Mouse (Mus musculus) cerebellum, adult 2 months (tissue): ENCODE results near the gene Abcg1. TPM values are rescaled to one million over a fixed set of nuclear protein-coding genes. Genes with fewer than 3 reads are reported as not detected.

Experiments
- DNase-seq, 2 experiments: peaks; one replicate each; pipeline ENCODE4 v3.0.0; 2021
- H3K27ac ChIP-seq: fragments of 200-500 bp; 2 replicates; pipeline ENCODE4 v1.5.1; 2012; ENCODE audit warnings: low read length, control low read depth, inconsistent platforms; ENCODE audit not compliant: insufficient read depth
- H3K27me3 ChIP-seq: fragments of 200-500 bp; 2 replicates; pipeline ENCODE4 v1.6.1; 2012; ENCODE audit warnings: inconsistent platforms, mild to moderate bottlenecking, low read length, moderate library complexity; ENCODE audit not compliant: control insufficient read depth, insufficient read depth
- H3K4me1 ChIP-seq: fragments of 200-500 bp; 2 replicates; pipeline ENCODE4 v1.6.1; 2011; ENCODE audit warnings: low read length; ENCODE audit not compliant: control insufficient read depth, insufficient read depth
- H3K4me3 ChIP-seq: fragments of 200-500 bp; replicated peaks from 2 replicates; pipeline ENCODE3; 2011; ENCODE audit warnings: mild to moderate bottlenecking, low read depth, low read length, control low read depth; ENCODE audit not compliant: insufficient read depth
- CTCF ChIP-seq: fragments of 200-500 bp; IDR thresholded peaks from 2 replicates; pipeline ENCODE4 v1.5.1; 2011; ENCODE audit warnings: low read depth, mild to moderate bottlenecking, control low read depth, low read length, moderate library complexity, borderline replicate concordance; ENCODE audit not compliant: insufficient read depth
- POLR2A ChIP-seq: fragments of 200-500 bp; IDR thresholded peaks from 2 replicates; pipeline ENCODE4 v1.6.1; 2011; ENCODE audit warnings: low read length, control low read depth, borderline replicate concordance; ENCODE audit not compliant: insufficient read depth
- WGBS: fragments of 180-500 bp; shearing (Covaris S2); methylation state at CpG from one replicate; pipeline ENCODE4 v1.1.7; 2018; 5-methylcytosine and 5-hydroxymethylcytosine counted together
- polyA plus RNA-seq: library from polyadenylated mRNA; depleted of rRNA; stranded (reverse); fragments of >200 nt; gene quantifications from 2 replicates; pipeline ENCODE4 v1.2.3, GENCODE M21; 2012

Gene Abcg1
- polyA plus RNA-seq, 1 experiment, result 41.4 TPM

- Histone ChIP-seq H3K27me3 (no peaks in the 10 kb centered on the region), H3K27ac (no peak overlapping the region), H3K4me1 (peaks cover 40% of the 10 kb centered on the region), H3K4me3 (no peak overlapping the region)
- TF ChIP-seq CTCF (no peak), POLR2A (no peak)
- 84% methylated on average over 6 of the region's 6 CpGs for WGBS
- DNase-seq, result peak in 1 of 2 experiments; percentile 1
Measured at GRCm38 (mm10) chr17:31069121-31069520, 11.6 kb downstream of the Abcg1 start.

- Histone ChIP-seq H3K27ac (no peak overlapping the region), H3K4me1 (peaks cover 40% of the 10 kb centered on the region), H3K4me3 (no peak overlapping the region), H3K27me3 (no peaks in the 10 kb centered on the region)
- TF ChIP-seq CTCF, result no peak
- no peak for TF ChIP-seq POLR2A
- WGBS, result 85% methylated on average over 4 of the region's 4 CpGs
- peak; percentile 3 to 6 for DNase-seq
Measured at GRCm38 (mm10) chr17:31069845-31070244, 12.4 kb downstream of the Abcg1 start.

- no peak for TF ChIP-seq CTCF
- no peak for TF ChIP-seq POLR2A
- 38% methylated on average over 6 of the region's 6 CpGs for WGBS
- peak overlapping the region; percentile 76 for H3K27ac ChIP-seq
- DNase-seq, result peak in 1 of 2 experiments; percentile 14
- no peaks in the 10 kb centered on the region for H3K27me3 ChIP-seq
- peaks cover 41% of the 10 kb centered on the region for H3K4me1 ChIP-seq
- H3K4me3 ChIP-seq, result no peak overlapping the region
Measured at GRCm38 (mm10) chr17:31070403-31071185, 13.1 kb downstream of the Abcg1 start.

GRCm38 (mm10) chr17:31071421-31072301 is 14.2 kb downstream of the Abcg1 start:
- Histone ChIP-seq H3K27me3 (no peaks in the 10 kb centered on the region), H3K4me1 (peaks cover 41% of the 10 kb centered on the region), H3K4me3 (no peak overlapping the region), H3K27ac (peak overlapping the region; percentile 51; the same call in 1 of the 2 replicates)
- TF ChIP-seq POLR2A (no peak), CTCF (no peak)
- DNase-seq, result peak; percentile 73 to 79
- WGBS, result 20% methylated on average over 18 of the region's 18 CpGs

GRCm38 (mm10) chr17:31072872-31073271 is 15.4 kb downstream of the Abcg1 start:
- TF ChIP-seq POLR2A (no peak), CTCF (no peak)
- no peak for DNase-seq
- WGBS, result 70% methylated on average over 4 of the region's 4 CpGs
- no peaks in the 10 kb centered on the region for H3K27me3 ChIP-seq
- H3K4me1 ChIP-seq, result peaks cover 39% of the 10 kb centered on the region
- peak overlapping the region; percentile 51 for H3K27ac ChIP-seq
- peak overlapping the region; percentile 23 for H3K4me3 ChIP-seq

- DNase-seq, result peak; percentile 91 to 94
- WGBS, result 4% methylated on average over 31 of the region's 31 CpGs
- TF ChIP-seq CTCF (no peak), POLR2A (no peak)
- Histone ChIP-seq H3K4me1 (peaks cover 42% of the 10 kb centered on the region), H3K27ac (peak overlapping the region; percentile 51; the same call in 1 of the 2 replicates), H3K4me3 (peak overlapping the region; percentile 36), H3K27me3 (no peaks in the 10 kb centered on the region)
Measured at GRCm38 (mm10) chr17:31073273-31074052, 16.0 kb downstream of the Abcg1 start.

- Histone ChIP-seq H3K4me1 (peaks cover 46% of the 10 kb centered on the region), H3K4me3 (no peak overlapping the region), H3K27ac (0 out of 2 replicates have a peak overlapping the region, but pooled peaks have one; percentile 38), H3K27me3 (no peaks in the 10 kb centered on the region)
- WGBS, result 19% methylated on average over 7 of the region's 7 CpGs
- DNase-seq, result no peak
- TF ChIP-seq CTCF (no peak), POLR2A (no peak)
Measured at GRCm38 (mm10) chr17:31074053-31074590, 16.6 kb downstream of the Abcg1 start.
